Mouse (Mus musculus): ENCODE results near the gene Nmt1. TPM values are rescaled to one million over a fixed set of nuclear protein-coding genes. Genes with fewer than 3 reads are reported as not detected.

Gene Nmt1
- total and polyA plus RNA-seq, 2 experiments from 2014 or later: 39.8 to 71.5 TPM

DNA sequence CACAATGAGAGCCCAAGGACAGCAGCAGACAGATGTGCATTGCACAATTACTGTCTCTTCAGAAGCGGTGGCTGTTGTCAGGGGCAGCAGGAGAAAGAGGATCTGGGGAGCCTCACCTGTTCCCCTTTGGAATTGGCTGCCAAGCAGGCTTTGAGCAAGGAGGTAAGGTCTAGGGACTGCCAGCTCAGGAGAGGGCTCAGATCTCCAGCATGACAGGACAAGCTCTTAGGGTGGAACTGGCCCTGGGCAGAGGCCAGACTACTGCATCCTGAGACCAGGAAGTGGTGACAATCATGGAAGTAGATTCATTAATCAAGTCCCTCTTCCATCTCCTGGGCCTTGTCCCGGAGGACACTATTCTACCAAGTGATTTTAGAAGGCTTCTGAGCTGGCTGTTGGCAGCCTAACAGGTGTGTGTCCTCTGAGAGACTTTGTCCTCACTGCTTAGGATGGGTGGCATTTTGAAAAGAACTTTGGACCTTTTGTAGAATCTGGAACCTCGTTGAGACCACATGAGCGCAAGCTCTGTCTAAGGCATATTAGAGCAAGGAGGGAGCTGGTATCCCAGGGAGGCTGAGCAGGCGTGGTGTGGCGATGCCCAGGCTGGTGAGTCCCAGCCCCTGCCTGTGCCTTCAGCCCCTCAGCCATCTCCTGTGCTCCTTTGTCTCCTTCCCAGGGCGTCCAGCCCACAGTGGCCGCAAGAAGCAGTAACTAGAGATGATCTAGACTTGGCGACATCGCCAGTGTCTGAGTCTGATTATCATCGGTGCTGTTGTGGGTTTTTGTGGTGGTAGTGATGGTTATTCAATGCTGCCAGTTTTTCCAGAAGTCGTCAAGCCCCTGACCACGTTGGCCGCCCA is 38.4 kb downstream of the Nmt1 start:
- H3K9me3 ChIP-seq (ENCODE audit: low read length): no peaks in the 10 kb centered on the region
- no peak overlapping the region for H3K9ac ChIP-seq (replicated peaks; ENCODE audit: low read length)
- H3K4me1 ChIP-seq (ENCODE audit: insufficient read depth, low read length): no peaks in the 10 kb centered on the region
- no peak overlapping the region for H3K4me2 ChIP-seq (ENCODE audit: low read depth, low read length)
- ATAC-seq (no peak), DNase-seq (ENCODE audit: low spot score) (no peak)
- no peaks in the 10 kb centered on the region for H3K27me3 ChIP-seq (ENCODE audit: insufficient read depth, low read length)
- 92% methylated on average over 14 of the region's 14 CpGs for WGBS
- H3K36me3 ChIP-seq (ENCODE audit: insufficient read depth, low read length): peaks cover 66% of the 10 kb centered on the region
- H3K27ac ChIP-seq: no peak overlapping the region
- TF ChIP-seq CTCF (IDR thresholded peaks at IDR 0.05; ENCODE audit: low read depth): no peak
- H3K4me3 ChIP-seq (ENCODE audit: low read length): no peak overlapping the region

GRCm38 (mm10) chr11:103067051-103067361 is 39.0 kb downstream of the Nmt1 start:
- 94% methylated on average over 6 of the region's 6 CpGs for WGBS
- H3K4me3 ChIP-seq (ENCODE audit: low read length): no peak overlapping the region

GRCm38 (mm10) chr11:103067457-103068001 is 39.5 kb downstream of the Nmt1 start:
- DNase-seq (ENCODE audit: low spot score) (no peak), ATAC-seq (no peak)
- WGBS: 70% methylated on average over 8 of the region's 8 CpGs
- no peak for TF ChIP-seq CTCF (IDR thresholded peaks at IDR 0.05; ENCODE audit: low read depth)
- Histone ChIP-seq H3K27me3 (ENCODE audit: insufficient read depth, low read length) (no peaks in the 10 kb centered on the region), H3K4me1 (ENCODE audit: insufficient read depth, low read length) (no peaks in the 10 kb centered on the region), H3K9ac (replicated peaks; ENCODE audit: low read length) (no peak overlapping the region), H3K27ac (no peak overlapping the region), H3K36me3 (ENCODE audit: insufficient read depth, low read length) (peaks cover 57% of the 10 kb centered on the region), H3K4me2 (ENCODE audit: low read depth, low read length) (no peak overlapping the region), H3K9me3 (ENCODE audit: low read length) (no peaks in the 10 kb centered on the region), H3K4me3 (ENCODE audit: low read length) (no peak overlapping the region)

More at GRCm38 (mm10) chr11:103067051-103067361, 39.0 kb downstream of the Nmt1 start:
- Histone ChIP-seq H3K9ac (replicated peaks; ENCODE audit: low read length) (no peak overlapping the region), H3K27ac (no peak overlapping the region), H3K27me3 (ENCODE audit: insufficient read depth, low read length) (no peaks in the 10 kb centered on the region), H3K36me3 (ENCODE audit: insufficient read depth, low read length) (peaks cover 61% of the 10 kb centered on the region), H3K4me2 (ENCODE audit: low read depth, low read length) (no peak overlapping the region), H3K9me3 (ENCODE audit: low read length) (no peaks in the 10 kb centered on the region), H3K4me1 (ENCODE audit: insufficient read depth, low read length) (no peaks in the 10 kb centered on the region)
- ATAC-seq (no peak), DNase-seq (ENCODE audit: low spot score) (no peak)
- TF ChIP-seq CTCF (IDR thresholded peaks at IDR 0.05; ENCODE audit: low read depth): no peak

- Histone ChIP-seq H3K36me3 (ENCODE audit: insufficient read depth, low read length) (peaks cover 55% of the 10 kb centered on the region), H3K27me3 (ENCODE audit: insufficient read depth, low read length) (no peaks in the 10 kb centered on the region), H3K4me1 (ENCODE audit: insufficient read depth, low read length) (no peaks in the 10 kb centered on the region), H3K9me3 (ENCODE audit: low read length) (no peaks in the 10 kb centered on the region), H3K27ac (no peak overlapping the region), H3K4me3 (ENCODE audit: low read length) (no peak overlapping the region), H3K4me2 (ENCODE audit: low read depth, low read length) (no peak overlapping the region), H3K9ac (replicated peaks; ENCODE audit: low read length) (no peak overlapping the region)
- WGBS: 91% methylated on average over 4 of the region's 4 CpGs
- DNase-seq (ENCODE audit: low spot score): no peak
- no peak for TF ChIP-seq CTCF (IDR thresholded peaks at IDR 0.05; ENCODE audit: low read depth)
- ATAC-seq: no peak
Observed at GRCm38 (mm10) chr11:103068272-103068671, 40.3 kb downstream of the Nmt1 start.

DNA sequence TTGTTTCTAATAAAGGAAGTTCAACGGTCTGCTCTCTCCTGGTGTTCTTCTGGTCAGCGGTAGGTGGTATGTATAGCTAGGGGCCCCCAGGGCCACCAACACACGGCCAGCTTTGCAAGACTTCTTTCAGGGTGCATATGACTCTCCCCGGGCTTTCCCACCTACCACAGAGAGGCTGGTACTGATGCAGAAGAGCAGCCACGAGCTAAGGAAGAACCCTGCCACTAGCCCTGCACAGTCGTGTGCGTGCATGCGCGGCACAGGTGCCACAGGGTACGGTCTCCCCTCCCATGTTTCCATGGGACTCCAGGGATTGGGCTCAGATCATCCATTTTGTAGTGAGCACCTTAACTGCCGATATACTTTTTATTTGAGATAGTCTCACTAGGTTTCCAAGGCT is 40.9 kb downstream of the Nmt1 start:
- Histone ChIP-seq H3K27me3 (ENCODE audit: insufficient read depth, low read length) (no peaks in the 10 kb centered on the region), H3K4me1 (ENCODE audit: insufficient read depth, low read length) (no peaks in the 10 kb centered on the region), H3K9me3 (ENCODE audit: low read length) (no peaks in the 10 kb centered on the region), H3K27ac (no peak overlapping the region), H3K36me3 (ENCODE audit: insufficient read depth, low read length) (peaks cover 49% of the 10 kb centered on the region), H3K9ac (replicated peaks; ENCODE audit: low read length) (no peak overlapping the region), H3K4me2 (ENCODE audit: low read depth, low read length) (no peak overlapping the region), H3K4me3 (ENCODE audit: low read length) (no peak overlapping the region)
- no peak for TF ChIP-seq CTCF (IDR thresholded peaks at IDR 0.05; ENCODE audit: low read depth)
- ATAC-seq (no peak), DNase-seq (ENCODE audit: low spot score) (no peak)
- 94% methylated on average over 11 of the region's 11 CpGs for WGBS

DNA sequence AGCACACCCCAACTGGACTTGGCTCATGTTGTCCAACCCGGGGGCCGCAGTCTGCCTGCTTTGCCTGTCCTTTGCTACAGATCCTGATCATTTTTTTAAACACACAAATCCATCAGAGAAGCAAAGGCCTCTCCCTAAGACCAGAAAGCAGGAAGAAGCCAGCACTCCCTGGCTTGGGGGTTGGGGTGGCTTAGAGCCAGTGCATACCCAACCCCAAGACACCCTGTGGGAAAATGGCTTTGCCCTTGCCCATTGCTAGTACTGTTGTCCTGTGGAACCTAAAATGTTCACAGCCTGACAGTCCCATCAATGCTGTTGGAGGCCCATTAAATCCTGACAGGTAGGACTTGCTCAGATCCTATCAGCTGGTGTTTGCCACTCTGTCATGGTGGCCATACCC is 41.7 kb downstream of the Nmt1 start:
- no peak for TF ChIP-seq CTCF (IDR thresholded peaks at IDR 0.05; ENCODE audit: low read depth)
- WGBS: 92% methylated on average over 2 of the region's 2 CpGs

GRCm38 (mm10) chr11:103070322-103070880 is 42.4 kb downstream of the Nmt1 start:
- Histone ChIP-seq H3K9ac (replicated peaks; ENCODE audit: low read length) (no peak overlapping the region), H3K27me3 (ENCODE audit: insufficient read depth, low read length) (no peaks in the 10 kb centered on the region), H3K27ac (no peak overlapping the region), H3K9me3 (ENCODE audit: low read length) (no peaks in the 10 kb centered on the region), H3K36me3 (ENCODE audit: insufficient read depth, low read length) (peaks cover 36% of the 10 kb centered on the region), H3K4me2 (ENCODE audit: low read depth, low read length) (no peak overlapping the region), H3K4me1 (ENCODE audit: insufficient read depth, low read length) (no peaks in the 10 kb centered on the region), H3K4me3 (ENCODE audit: low read length) (no peak overlapping the region)
- no peak for ATAC-seq
- no peak for DNase-seq (ENCODE audit: low spot score)
- no peak for TF ChIP-seq CTCF (IDR thresholded peaks at IDR 0.05; ENCODE audit: low read depth)
- 95% methylated on average over 10 of the region's 10 CpGs for WGBS

More for the DNA sequence above, 41.7 kb downstream of the Nmt1 start:
- Histone ChIP-seq H3K4me2 (ENCODE audit: low read depth, low read length) (no peak overlapping the region), H3K9me3 (ENCODE audit: low read length) (no peaks in the 10 kb centered on the region), H3K36me3 (ENCODE audit: insufficient read depth, low read length) (peaks cover 40% of the 10 kb centered on the region), H3K27ac (no peak overlapping the region), H3K4me1 (ENCODE audit: insufficient read depth, low read length) (no peaks in the 10 kb centered on the region), H3K9ac (replicated peaks; ENCODE audit: low read length) (no peak overlapping the region), H3K4me3 (ENCODE audit: low read length) (no peak overlapping the region), H3K27me3 (ENCODE audit: insufficient read depth, low read length) (no peaks in the 10 kb centered on the region)
- ATAC-seq: no peak
- DNase-seq (ENCODE audit: low spot score): no peak
